Mouse (Mus musculus) kidney, postnatal 4 days (tissue): Measurements from ENCODE around the gene Prkg1.

Experiments used
- DNase-seq, 2 experiments: peaks; one replicate each; pipeline ENCODE4 v3.0.0; 2021; ENCODE audit warnings: mixed read lengths in 2 of 2

Gene Prkg1

DNA sequence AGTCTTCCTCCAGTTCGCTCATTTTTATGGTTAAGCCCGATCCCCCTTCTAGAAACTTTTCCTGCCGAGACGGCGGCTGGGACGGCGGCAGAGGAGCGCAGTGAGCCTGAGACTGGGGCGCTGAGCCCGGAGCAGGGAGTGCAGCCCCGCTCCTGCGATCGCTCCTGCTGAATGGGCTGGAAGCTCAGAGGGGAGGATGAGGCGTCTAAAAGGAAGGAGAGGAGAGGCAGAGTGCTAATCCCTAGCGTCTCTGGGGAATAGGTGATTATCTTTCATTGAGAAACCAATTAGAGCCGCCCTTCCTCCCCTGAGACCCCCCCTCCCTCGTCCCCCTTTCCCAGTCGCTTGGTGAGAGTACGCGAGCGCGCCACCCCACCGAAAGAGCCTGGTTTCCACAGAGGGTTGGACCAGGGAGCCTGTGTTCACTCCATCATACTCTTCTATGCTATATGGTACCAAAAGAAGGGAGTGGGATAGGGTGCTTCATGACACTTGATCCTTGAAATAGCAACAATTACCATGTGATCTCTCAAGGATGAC lies at the start of gene Prkg1:
Prkg1 (minus strand) TSS at position 233 of the 540 bp plus-strand sequence.
- peak; percentile 65 to 71 for DNase-seq

DNA sequence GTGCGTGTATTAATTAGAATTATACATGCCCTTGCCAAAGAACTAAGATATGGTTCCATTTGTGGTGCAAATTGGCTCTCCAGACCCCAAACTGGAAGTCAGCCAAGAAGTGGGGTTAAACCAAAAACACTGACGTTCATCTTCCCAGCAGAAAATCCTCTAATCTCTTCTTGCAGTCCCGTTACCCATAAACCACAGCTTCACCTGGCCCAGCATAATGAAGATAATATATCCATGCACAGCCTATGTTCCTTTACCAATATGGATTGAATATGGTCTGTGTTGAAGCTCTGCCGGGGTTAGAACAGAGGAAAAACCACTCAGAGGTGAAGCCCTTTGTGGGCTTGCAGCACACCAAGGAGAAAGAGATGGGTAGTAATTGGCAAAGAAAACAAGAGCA lies 48.3 kb upstream of the Prkg1 start:
- DNase-seq = no peak

DNA sequence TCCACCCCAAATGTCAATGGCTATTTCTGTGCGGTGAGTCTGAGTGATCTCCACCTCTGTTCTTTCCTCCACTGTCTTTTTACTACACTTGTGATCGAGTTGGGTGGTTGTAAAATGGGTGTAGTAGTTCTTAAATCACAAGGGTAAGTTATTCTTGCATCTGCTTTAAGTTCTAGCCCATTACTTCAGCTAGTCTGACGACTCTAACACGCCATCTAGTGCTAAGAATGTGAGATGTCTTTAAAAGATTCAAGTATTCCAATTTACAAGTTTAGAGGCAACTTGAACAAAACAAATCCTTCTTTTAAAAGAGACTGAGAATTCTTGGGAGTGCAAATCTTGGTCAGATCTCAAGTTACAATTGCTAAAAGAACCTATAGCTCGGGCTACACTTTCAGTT lies 46.5 kb upstream of the Prkg1 start:
- no peak for DNase-seq

DNA sequence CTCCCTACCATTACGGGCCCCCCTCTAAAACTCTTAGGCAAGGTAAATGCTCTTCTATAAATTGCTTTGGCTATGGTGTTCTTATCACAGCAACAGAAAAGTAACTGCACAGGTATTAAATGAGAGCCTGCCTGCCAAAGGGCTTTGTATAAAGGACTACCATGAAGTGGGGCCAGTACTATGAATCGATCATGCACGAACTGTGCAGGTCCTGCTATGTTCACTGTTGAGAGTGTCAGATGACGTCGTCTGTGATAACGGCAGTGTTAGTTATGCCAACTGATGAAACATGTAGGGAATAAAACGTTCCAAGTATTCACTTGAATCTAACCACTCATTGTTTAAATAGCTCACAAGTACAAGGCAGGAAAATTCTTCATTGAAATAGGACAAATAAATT lies 40.6 kb upstream of the Prkg1 start:
- no peak for DNase-seq

DNA sequence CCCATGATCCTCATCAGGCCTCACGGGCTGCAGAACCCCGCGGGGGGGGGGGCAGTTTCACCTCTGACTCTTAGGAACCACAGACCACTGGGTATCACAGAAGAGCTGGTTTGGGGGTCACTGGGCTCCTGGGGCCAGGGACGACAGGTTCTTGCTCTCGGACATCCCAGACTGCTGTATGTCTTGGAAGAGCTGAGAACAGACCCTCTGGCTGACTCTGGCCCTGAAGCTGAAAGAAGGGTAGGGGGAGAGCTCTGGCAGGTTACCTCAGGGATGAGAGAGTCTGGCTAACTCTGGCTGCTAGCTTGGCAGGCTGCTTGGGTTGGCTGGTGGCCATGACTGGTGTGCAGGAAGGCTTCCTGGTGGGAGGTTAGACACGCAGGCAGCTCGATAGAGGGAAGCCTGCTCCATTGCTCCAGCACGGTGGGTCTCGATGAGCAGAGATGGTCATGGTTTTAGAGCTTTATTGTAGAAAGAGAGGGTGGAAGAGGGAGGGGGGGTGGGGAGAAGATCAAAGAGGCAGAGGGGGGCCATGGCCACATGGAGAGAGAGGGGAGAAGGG lies 30.7 kb upstream of the Prkg1 start:
- peak; percentile 8 to 13 for DNase-seq

DNA sequence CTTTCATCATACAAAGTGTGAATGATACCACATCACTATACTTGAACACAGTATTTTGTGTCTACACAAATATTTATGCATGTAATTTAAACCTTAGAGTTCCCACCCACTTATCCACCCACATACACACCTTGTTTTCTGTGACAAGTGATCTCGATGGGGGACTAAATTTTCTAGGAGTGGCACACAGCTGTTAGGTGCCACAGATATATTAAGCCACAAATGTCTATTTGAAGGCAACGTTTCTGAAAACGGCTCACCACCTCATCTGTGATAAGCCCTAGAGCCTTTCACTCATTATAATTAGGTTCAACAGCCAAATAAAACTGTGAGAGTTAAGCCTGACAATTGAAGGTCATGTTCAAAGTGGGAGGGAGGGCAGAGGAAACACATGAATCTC lies 26.9 kb upstream of the Prkg1 start:
- no peak for DNase-seq

- DNase-seq = no peak
Measured at GRCm38 (mm10) chr19:31781521-31782018, 16.7 kb upstream of the Prkg1 start.

GRCm38 (mm10) chr19:31781077-31781476 lies 16.2 kb upstream of the Prkg1 start:
- DNase-seq = no peak

- no peak for DNase-seq
Measured at GRCm38 (mm10) chr19:31780222-31780621, 15.4 kb upstream of the Prkg1 start.

DNA sequence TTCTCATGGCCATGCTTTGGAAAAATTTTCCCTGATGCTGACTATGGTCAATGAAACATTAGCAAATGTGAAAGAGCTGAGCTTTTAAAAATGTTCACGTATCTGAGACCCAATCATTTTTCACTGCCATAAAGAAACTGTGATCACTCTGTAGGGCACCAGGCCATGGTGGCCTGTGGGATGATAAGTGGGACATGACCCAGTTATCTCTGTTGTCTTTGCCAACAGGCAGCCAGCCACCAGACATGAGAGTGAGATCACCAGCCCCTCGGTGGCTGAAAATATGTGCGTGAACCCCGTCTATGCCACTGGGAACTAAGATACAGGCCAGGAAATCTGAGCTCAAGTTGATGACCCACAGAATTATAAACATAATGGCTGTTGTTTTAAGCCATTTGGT lies 14.2 kb upstream of the Prkg1 start:
- DNase-seq = no peak

- DNase-seq = no peak
Measured at GRCm38 (mm10) chr19:31767004-31767403, 2.2 kb upstream of the Prkg1 start.

DNA sequence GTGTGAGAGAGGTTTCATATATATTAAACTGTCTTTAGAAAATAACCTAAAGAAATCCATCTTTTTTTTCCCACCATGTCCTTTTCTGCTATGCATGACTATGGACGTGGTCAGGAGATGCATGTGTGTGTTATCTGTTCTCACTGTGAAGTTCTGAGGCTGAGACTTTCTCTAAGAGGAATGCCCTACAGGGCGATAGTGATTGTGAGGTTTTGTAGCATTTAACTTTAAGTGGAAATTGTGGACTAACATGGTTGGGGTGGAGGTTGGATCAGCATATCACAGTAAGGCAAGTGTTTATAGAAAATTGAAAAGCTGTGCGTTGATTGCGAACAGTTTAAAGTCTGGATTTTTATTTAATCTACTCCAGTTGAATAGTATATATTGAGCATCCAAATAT lies 618 bp upstream of the Prkg1 start:
- DNase-seq = no peak

DNA sequence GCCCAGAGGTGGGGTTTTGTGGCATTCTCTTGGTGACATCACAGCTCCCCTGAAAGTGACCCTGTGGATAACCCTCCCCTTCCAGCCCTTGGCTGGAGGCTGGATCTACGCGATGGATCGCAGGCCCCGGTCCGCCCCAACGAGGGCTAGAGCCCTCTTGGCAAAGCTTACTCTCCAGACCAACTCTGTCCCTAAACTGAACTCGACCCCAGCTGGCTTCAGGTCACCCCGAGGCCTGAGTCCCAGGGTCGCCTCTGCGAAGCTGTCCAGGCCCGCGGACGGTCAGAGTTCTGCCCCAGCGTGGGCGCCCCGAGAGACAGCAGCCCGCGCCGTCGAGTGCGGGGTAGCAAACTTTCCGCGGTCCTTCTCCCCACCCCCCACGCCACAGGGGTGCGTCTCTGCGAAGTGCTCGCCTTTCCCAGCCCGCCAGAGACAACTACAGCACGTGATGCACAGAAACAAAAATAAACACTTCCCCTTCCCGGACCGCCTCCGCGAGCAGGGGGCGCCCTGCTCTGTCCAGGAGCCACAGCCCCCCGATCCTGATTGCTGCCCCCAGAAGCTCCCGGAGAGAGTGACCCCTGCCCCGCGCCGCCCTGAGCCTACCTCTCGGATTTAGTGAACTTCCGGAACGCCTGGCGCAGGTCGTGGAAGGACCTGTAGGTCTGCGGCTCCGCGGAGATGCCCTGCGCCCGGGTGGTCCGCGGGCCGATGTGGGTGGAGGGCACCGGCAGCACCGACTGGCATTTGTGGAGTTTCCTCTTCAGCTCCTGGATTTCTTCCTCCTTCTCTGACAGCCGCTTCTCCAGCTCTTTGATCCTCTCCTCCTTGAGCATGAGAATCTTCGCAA lies 657 bp downstream of the Prkg1 start:
- peak; percentile 70 to 75 for DNase-seq

- DNase-seq = peak; percentile 17 to 34
Measured at GRCm38 (mm10) chr19:31763246-31763821, 1.5 kb downstream of the Prkg1 start.

DNA sequence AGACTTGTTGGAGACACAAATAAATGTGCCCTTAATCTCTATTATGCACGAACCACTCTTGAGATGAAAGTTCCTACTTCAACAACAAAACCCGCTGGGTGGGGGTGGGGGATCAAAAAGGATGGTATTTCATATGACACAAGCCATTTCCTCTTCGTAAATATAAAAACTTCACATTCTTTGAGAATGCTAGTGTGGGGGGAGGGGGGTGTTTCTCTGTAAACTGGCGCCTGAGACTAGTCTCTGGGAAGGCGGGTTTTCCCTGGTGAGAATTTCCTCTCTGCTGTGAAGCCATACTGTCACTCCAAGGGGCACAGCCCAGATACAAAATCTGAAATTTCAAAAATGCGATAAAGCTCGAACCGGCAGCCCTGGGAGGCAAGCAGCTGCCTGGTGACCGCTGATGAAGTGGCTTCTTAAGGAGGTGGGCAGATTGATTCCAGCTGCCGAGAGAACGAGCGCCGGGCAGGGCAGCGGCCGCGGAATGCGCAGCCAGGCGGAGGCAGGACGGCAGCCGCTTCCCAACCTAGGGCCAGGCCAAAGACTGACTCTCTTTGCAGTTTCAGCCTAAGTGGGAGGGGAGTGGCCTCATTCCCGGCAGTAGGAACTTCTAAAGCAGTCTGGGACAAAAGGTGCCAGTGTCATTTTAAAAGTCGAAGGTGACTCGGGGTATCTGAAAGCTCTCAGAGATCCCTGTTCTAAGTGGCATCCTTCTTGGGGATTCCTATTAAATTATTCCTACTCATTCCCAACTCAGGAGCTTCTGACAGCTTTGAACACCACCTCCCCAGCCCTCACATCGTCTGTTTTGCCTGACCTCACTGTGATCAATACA lies 2.2 kb downstream of the Prkg1 start:
- peak; percentile 76 to 82 for DNase-seq

DNA sequence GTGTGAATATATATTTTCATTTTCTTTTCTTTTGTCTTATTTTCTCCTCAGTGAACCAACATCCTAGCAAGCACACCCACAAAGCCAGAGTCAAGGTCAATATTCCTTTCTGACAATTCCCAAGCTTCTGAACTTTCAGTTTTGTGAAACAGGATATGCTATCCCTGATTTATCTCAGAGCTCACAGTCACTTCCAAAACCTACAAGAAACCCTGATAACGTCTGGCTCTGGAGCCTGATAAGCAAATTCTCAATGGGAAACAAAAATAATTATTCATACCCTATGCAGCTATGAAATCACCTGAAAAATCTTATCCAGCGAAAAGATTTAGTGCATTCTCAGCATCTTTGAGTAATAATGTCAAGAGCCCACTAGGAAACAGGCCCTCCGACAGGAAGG lies 5.0 kb downstream of the Prkg1 start:
- no peak for DNase-seq

DNA sequence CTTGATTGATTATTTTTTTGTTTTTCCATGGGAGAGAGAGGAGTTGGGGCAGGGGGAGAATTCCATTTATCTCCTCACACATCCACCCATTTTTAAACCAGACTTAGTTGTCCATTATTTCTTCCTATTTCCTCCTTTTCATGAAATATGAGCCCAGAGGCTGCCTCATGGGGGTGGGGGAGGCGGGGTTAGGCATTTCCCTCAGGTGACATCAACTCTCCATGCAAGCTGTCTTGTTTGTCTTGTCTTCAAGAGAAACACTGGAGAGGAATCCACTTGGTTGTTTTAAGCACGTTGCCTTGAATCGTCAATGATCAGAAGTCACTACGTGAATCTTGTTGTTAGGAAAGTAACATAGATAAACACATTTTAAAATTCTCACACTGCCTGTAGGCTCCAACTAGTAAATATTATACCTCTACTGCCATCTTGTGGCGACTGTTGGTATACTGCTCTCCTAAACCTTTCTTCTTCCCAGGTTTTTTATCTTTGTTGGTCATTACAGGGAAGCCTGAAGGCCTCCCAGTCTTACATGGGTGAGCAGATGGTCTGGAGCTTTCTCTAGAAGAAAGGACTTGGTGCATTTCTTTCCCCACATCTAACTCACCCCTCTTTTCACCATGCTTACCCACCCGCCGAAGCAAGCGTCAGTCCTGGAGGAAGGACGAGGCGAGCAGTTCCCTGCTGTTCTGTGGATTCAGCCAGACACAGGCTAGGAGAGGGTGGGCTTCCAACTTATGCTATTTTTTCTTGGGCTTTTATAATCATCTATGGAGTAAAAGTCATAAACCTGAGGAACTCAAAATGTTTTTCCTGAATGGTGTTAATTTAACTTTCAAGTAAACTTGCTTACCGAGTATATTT lies 8.7 kb downstream of the Prkg1 start:
- peak; percentile 70 to 75 for DNase-seq

- DNase-seq = no peak
Measured at GRCm38 (mm10) chr19:31754642-31755287, 10.1 kb downstream of the Prkg1 start.

DNA sequence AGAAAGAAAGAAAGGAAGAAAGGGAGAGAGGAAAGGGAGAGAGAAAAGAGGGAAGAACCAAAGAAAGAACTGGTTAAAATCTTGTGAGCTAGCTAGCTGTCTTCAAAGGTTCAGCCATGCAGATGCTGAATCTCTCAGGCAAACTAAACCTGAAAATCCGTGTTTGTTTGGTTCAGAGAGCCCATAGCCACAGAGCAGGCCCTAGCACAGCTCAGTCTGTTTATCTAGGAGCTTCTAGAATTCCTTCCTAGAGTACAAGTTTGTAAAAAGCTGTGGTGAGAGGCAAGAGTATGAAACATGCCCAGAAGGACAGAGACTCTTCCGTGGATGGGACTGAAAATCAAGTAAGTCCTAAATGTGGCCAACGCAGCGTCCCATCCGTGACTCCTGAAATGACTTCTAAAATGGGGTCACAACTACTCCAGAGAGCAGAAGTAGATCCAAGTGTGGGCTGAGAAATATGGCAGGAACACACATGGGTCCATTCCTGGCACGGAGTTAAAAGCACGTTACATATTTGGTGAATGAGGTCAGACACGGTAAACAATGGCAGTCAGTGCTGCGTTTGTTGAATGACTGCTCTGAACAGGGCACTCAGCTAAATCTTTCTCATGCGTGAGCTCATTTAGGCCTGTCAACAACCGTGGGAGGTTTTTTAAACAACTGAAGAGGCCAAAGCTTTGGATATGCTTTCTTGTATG lies 13.7 kb downstream of the Prkg1 start:
- DNase-seq = no peak

DNA sequence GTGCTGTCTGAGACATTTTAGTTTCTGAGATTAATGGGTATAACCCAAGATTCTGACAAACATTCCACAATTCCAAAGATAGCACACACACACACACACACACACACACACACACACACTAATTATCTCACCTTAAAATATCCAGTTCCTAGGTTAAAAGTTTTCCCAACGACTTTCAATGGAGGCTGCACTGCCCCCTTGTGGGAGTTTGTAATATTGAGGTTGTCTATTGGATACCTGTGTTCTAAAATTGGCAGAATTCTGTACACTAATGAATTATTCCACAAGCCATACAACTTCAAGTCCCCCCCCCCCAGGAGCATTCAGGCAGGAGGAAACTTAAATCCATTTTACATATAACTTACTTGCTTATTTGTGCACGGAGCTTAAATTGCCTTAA lies 18.2 kb downstream of the Prkg1 start:
- peak; percentile 67 to 69 for DNase-seq
